Mouse (Mus musculus) liver, embryonic 11.5 days (tissue): Measurements from ENCODE around the gene Flrt3. TPM values are rescaled to one million over a fixed set of nuclear protein-coding genes. Genes with fewer than 3 reads are reported as not detected.

ENCODE experiments used
- ATAC-seq: fragments of 200-750 bp; cut with Nextera tagmentation; replicated peaks from 2 replicates; pipeline ENCODE4 v1.8.0; 2017; ENCODE audit warnings: moderate number of reproducible peaks, mild to moderate bottlenecking, moderate TSS enrichment, moderate library complexity; ENCODE audit not compliant: low FRiP score
- DNase-seq: peaks from one replicate; pipeline ENCODE4 v3.0.0-alpha.2; 2017; ENCODE audit warnings: low spot score
- H3K27ac ChIP-seq: fragments of 300-500 bp; sonication (generic); 2 replicates; pipeline ENCODE4 v1.5.1; 2014; ENCODE audit warnings: mild to moderate bottlenecking, low read depth, low read length, control low read depth
- H3K27me3 ChIP-seq: fragments of 300-500 bp; sonication (generic); replicated peaks from 2 replicates; pipeline ENCODE4 v1.6.1; 2014; ENCODE audit warnings: low read length, mixed read lengths; ENCODE audit not compliant: control insufficient read depth, insufficient read depth
- H3K36me3 ChIP-seq: fragments of 300-500 bp; sonication (generic); 2 replicates; pipeline ENCODE4 v1.6.1; 2014; ENCODE audit warnings: mild to moderate bottlenecking, low read length, moderate library complexity, mixed read lengths; ENCODE audit not compliant: control insufficient read depth, insufficient read depth
- H3K4me1 ChIP-seq: fragments of 300-500 bp; sonication (generic); replicated peaks from 2 replicates; pipeline ENCODE4 v1.6.1; 2014; ENCODE audit warnings: low read length, mixed read lengths; ENCODE audit not compliant: control insufficient read depth, insufficient read depth
- H3K4me2 ChIP-seq: fragments of 300-500 bp; sonication (generic); 2 replicates; pipeline ENCODE4 v1.6.1; 2014; ENCODE audit warnings: mild to moderate bottlenecking, control low read depth, moderate library complexity
- H3K4me3 ChIP-seq: fragments of 300-500 bp; sonication (generic); 2 replicates; pipeline ENCODE4 v1.5.1; 2014; ENCODE audit warnings: low read depth, low read length, control low read depth
- H3K9ac ChIP-seq: fragments of 300-500 bp; sonication (generic); 2 replicates; pipeline ENCODE4 v1.6.1; 2014; ENCODE audit warnings: low read depth, low read length, control low read depth
- H3K9me3 ChIP-seq: fragments of 300-500 bp; sonication (generic); 2 replicates; pipeline ENCODE4 v1.6.1; 2016; ENCODE audit warnings: low read length, inconsistent platforms, mixed read lengths; ENCODE audit not compliant: control insufficient read depth
- WGBS: fragments of 180-500 bp; shearing (Covaris S2); extraction: QIAGEN DNeasy Blood & Tissue Kit; methylation state at CpG from one replicate; pipeline ENCODE4 v1.1.7; 2014; 5-methylcytosine and 5-hydroxymethylcytosine counted together
- polyA plus RNA-seq: library from polyadenylated mRNA; unstranded; fragments of >200 nt; fragmentation: Nextera tagmentation; extraction: Ambion mirVana; gene quantifications from 2 replicates; pipeline ENCODE4 v1.2.1, GENCODE M21; 2014

The Flrt3 gene
- polyA plus RNA-seq, 1 experiment from 2014 or later = 17.4 TPM

GRCm38 (mm10) chr2:140667261-140668047, 3.8 kb downstream of the Flrt3 start:
- Histone ChIP-seq H3K4me2 (peak overlapping the region; percentile 47), H3K4me1 (no peaks in the 10 kb centered on the region), H3K9me3 (no peaks in the 10 kb centered on the region), H3K4me3 (no peak overlapping the region), H3K27ac (no peak overlapping the region), H3K36me3 (no peaks in the 10 kb centered on the region), H3K27me3 (no peaks in the 10 kb centered on the region), H3K9ac (no peak overlapping the region)
- no peak for ATAC-seq
- WGBS = 64% methylated on average over 13 of the region's 13 CpGs
- no peak for DNase-seq

- Histone ChIP-seq H3K4me1 (no peaks in the 10 kb centered on the region), H3K27me3 (no peaks in the 10 kb centered on the region), H3K36me3 (no peaks in the 10 kb centered on the region), H3K9ac (no peak overlapping the region), H3K27ac (no peak overlapping the region), H3K4me2 (no peak overlapping the region; the same call in 1 of the 2 replicates), H3K4me3 (no peak overlapping the region), H3K9me3 (no peaks in the 10 kb centered on the region)
- 42% methylated on average over 7 of the region's 7 CpGs for WGBS
- DNase-seq = no peak
- no peak for ATAC-seq
These were observed 4.4 kb downstream of the Flrt3 start for GRCm38 (mm10) chr2:140666846-140667245.

GRCm38 (mm10) chr2:140664381-140664780, 6.9 kb downstream of the Flrt3 start:
- H3K27ac ChIP-seq = no peak overlapping the region
- no peak overlapping the region for H3K4me2 ChIP-seq
- no peaks in the 10 kb centered on the region for H3K27me3 ChIP-seq
- WGBS = 75% methylated on average over 4 of the region's 4 CpGs
- ATAC-seq = no peak
- no peak for DNase-seq
- H3K36me3 ChIP-seq = no peaks in the 10 kb centered on the region
- H3K9ac ChIP-seq = no peak overlapping the region
- H3K4me3 ChIP-seq = no peak overlapping the region
- H3K4me1 ChIP-seq = no peaks in the 10 kb centered on the region
- H3K9me3 ChIP-seq = no peaks in the 10 kb centered on the region

- no peaks in the 10 kb centered on the region for H3K9me3 ChIP-seq
- H3K36me3 ChIP-seq = no peaks in the 10 kb centered on the region
- no peak overlapping the region for H3K9ac ChIP-seq
- H3K27me3 ChIP-seq = no peaks in the 10 kb centered on the region
- no peak overlapping the region for H3K27ac ChIP-seq
- WGBS = 95% methylated on average over 5 of the region's 5 CpGs
- H3K4me3 ChIP-seq = no peak overlapping the region
- no peaks in the 10 kb centered on the region for H3K4me1 ChIP-seq
- no peak for DNase-seq
- no peak overlapping the region for H3K4me2 ChIP-seq
- ATAC-seq = no peak
These were observed 8.6 kb downstream of the Flrt3 start for GRCm38 (mm10) chr2:140662673-140663072.

GRCm38 (mm10) chr2:140653978-140654377, 17.3 kb downstream of the Flrt3 start:
- H3K4me3 ChIP-seq = no peak overlapping the region
- H3K4me2 ChIP-seq = no peak overlapping the region
- H3K36me3 ChIP-seq = no peaks in the 10 kb centered on the region
- no peaks in the 10 kb centered on the region for H3K27me3 ChIP-seq
- no peaks in the 10 kb centered on the region for H3K9me3 ChIP-seq
- ATAC-seq (no peak), DNase-seq (no peak)
- no peak overlapping the region for H3K9ac ChIP-seq
- H3K27ac ChIP-seq = no peak overlapping the region
- WGBS = 72% methylated on average over 2 of the region's 2 CpGs
- H3K4me1 ChIP-seq = no peaks in the 10 kb centered on the region

GRCm38 (mm10) chr2:140653481-140653880, 17.8 kb downstream of the Flrt3 start:
- no peak overlapping the region for H3K4me3 ChIP-seq
- no peak for DNase-seq

GRCm38 (mm10) chr2:140621730-140622337, 49.4 kb downstream of the Flrt3 start:
- Histone ChIP-seq H3K4me3 (no peak overlapping the region), H3K9ac (no peak overlapping the region), H3K27me3 (no peaks in the 10 kb centered on the region), H3K36me3 (no peaks in the 10 kb centered on the region), H3K4me1 (no peaks in the 10 kb centered on the region), H3K9me3 (no peaks in the 10 kb centered on the region), H3K4me2 (no peak overlapping the region), H3K27ac (no peak overlapping the region)
- no peak for DNase-seq
- 55% methylated on average over 2 of the region's 2 CpGs for WGBS
- ATAC-seq = no peak

More at GRCm38 (mm10) chr2:140653481-140653880, 17.8 kb downstream of the Flrt3 start:
- Histone ChIP-seq H3K9ac (no peak overlapping the region), H3K27ac (no peak overlapping the region), H3K9me3 (no peaks in the 10 kb centered on the region), H3K27me3 (no peaks in the 10 kb centered on the region), H3K4me1 (no peaks in the 10 kb centered on the region), H3K36me3 (no peaks in the 10 kb centered on the region), H3K4me2 (no peak overlapping the region)
- no peak for ATAC-seq

GRCm38 (mm10) chr2:140615451-140615850, 55.8 kb downstream of the Flrt3 start:
- ATAC-seq = no peak
- H3K4me3 ChIP-seq = no peak overlapping the region

More at GRCm38 (mm10) chr2:140615451-140615850, 55.8 kb downstream of the Flrt3 start:
- no peaks in the 10 kb centered on the region for H3K9me3 ChIP-seq
- no peak overlapping the region for H3K4me2 ChIP-seq
- 92% methylated on average over 2 of the region's 2 CpGs for WGBS
- no peak overlapping the region for H3K9ac ChIP-seq
- no peaks in the 10 kb centered on the region for H3K4me1 ChIP-seq
- no peaks in the 10 kb centered on the region for H3K27me3 ChIP-seq
- H3K36me3 ChIP-seq = no peaks in the 10 kb centered on the region
- DNase-seq = no peak
- no peak overlapping the region for H3K27ac ChIP-seq
